In genomic region chr2:104318259-104318658, GRCm38 (mm10) we compare ENCODE assay signal across 18 mouse cellular contexts.
DNase-seq lines count a peak whose midpoint lies in the region; ATAC-seq lines count a peak whose summit lies in the region.
"Had no signal": no experiment of that assay in that cellular context is flagged by ENCODE, and none has a peak within 500 bp of the region (broad histone marks: within the 10 kb centered on the region; RNA-seq: fewer than 3 reads in every experiment).

No protein-coding gene starts in this region.

- H3K4me1 ChIP-seq in neural tube, embryonic 13.5 days (replicated peaks): peaks cover 31% of the 10 kb centered on the region
- H3K4me1 ChIP-seq: hindbrain, embryonic 12.5 days; intestine, embryonic 15.5 days; lung, embryonic 15.5 days; neural tube, embryonic 12.5 days had no signal

- H3K27ac ChIP-seq in neural tube, embryonic 13.5 days (replicated peaks): 0 out of 2 replicates have a peak overlapping the region, but pooled peaks have one; percentile 9
- H3K27ac ChIP-seq: hindbrain, embryonic 12.5 days; intestine, embryonic 15.5 days; liver, embryonic 14.5 days; lung, embryonic 15.5 days; midbrain, embryonic 10.5 days; neural tube, embryonic 12.5 days had no signal

- no peak overlapping the region for H3K9ac ChIP-seq in neural tube, embryonic 13.5 days
- H3K9ac ChIP-seq: hindbrain, embryonic 12.5 days; intestine, embryonic 15.5 days; liver, embryonic 14.5 days; lung, embryonic 15.5 days; neural tube, embryonic 12.5 days had no signal

- 70% methylated on average over 2 of the region's 2 CpGs for WGBS in neural tube, embryonic 13.5 days

- DNase-seq in heart, adult 11 months: peak; percentile 68
- DNase-seq in heart, adult 8-10 months (ENCODE audit: low spot score): no peak
- DNase-seq in neural tube, embryonic 10.5 days (ENCODE audit: extremely low spot score, low spot score): no peak
- DNase-seq in cerebellum, postnatal 10 days: peak; percentile 86 to 94
- no peak for DNase-seq in left cerebral cortex, adult 11 months (ENCODE audit: low spot score)
- no peak for DNase-seq in adrenal gland, adult 8-10 months
- DNase-seq: embryo, embryonic 11 days; gastrocnemius, postnatal 25 days; kidney, adult 9 months; kidney, postnatal 25 days; lung, postnatal 4 days had no signal

- no peaks in the 10 kb centered on the region for H3K9me3 ChIP-seq in neural tube, embryonic 13.5 days
- H3K9me3 ChIP-seq: hindbrain, embryonic 12.5 days; intestine, embryonic 15.5 days; lung, embryonic 15.5 days; midbrain, embryonic 10.5 days; neural tube, embryonic 12.5 days had no signal

- H3K4me2 ChIP-seq in neural tube, embryonic 13.5 days: no peak overlapping the region
- H3K4me2 ChIP-seq: hindbrain, embryonic 12.5 days; intestine, embryonic 15.5 days; lung, embryonic 15.5 days; neural tube, embryonic 12.5 days had no signal

- H3K36me3 ChIP-seq in neural tube, embryonic 13.5 days: no peaks in the 10 kb centered on the region
- H3K36me3 ChIP-seq: hindbrain, embryonic 12.5 days; intestine, embryonic 15.5 days; lung, embryonic 15.5 days; midbrain, embryonic 10.5 days; neural tube, embryonic 12.5 days had no signal

- no peak overlapping the region for H3K4me3 ChIP-seq in neural tube, embryonic 13.5 days
- H3K4me3 ChIP-seq: hindbrain, embryonic 12.5 days; intestine, embryonic 15.5 days; lung, embryonic 15.5 days; midbrain, embryonic 10.5 days; neural tube, embryonic 12.5 days had no signal

- no peaks in the 10 kb centered on the region for H3K27me3 ChIP-seq in neural tube, embryonic 13.5 days
- H3K27me3 ChIP-seq: hindbrain, embryonic 12.5 days; intestine, embryonic 15.5 days; lung, embryonic 15.5 days; neural tube, embryonic 12.5 days had no signal

- ATAC-seq in neural tube, embryonic 13.5 days (ENCODE audit: low read depth): no peak

Comparison
In these comparisons a context has a peak if more than half of its experiments do, and no peak if none do; other contexts are left out.
1. DNase-seq: peak in heart, adult 11 months (single experiment) and cerebellum, postnatal 10 days (2 of 2); none in heart, adult 8-10 months (single experiment), neural tube, embryonic 10.5 days (single experiment), left cerebral cortex, adult 11 months (single experiment) and adrenal gland, adult 8-10 months (single experiment).